Mouse (Mus musculus): Measurements from ENCODE around the gene Ccdc77. TPM values are rescaled to one million over a fixed set of nuclear protein-coding genes. Genes with fewer than 3 reads are reported as not detected.
"Not testable (repeated sequence)": the region's sequence is repeated elsewhere in the genome, so short reads cannot be mapped to it uniquely, and the experiment has no call there.

Gene Ccdc77
- polyA plus RNA-seq, 1 experiment from 2014 or later, result 15.1 TPM

DNA sequence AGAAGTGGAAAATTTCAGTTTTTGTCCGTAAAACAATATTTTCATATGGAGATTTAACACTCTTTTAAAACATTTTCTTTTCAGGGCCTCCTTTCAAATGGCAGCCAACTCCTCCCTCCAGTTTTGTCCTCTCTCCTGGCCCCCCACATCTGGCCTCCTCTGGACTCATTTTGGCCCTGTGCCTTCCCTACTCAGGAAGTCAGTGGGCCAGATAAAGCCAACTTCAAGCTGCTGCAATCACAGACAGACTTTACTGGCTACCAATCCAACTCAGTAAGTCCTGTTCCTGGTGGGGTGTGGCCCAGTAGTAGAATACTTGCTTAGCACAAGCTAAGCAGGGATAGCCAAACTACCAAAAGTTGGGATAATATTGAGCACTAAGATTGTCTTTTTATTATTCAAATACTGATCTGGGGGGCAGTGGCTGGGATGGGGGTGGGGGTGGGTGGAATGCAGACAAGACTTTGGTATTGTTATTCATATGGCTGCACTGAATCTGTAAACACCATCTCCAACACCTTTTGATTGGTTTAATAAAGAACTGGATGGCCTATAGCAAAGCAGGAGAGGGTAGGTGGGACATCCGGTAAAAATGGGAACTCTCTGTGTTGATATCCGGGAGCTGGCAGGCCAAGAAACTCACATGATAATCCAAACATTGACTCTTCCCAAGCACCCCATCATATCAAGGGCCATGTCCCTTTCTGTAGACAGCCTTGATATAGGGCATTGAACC is 57.1 kb downstream of the Ccdc77 start:
- Histone ChIP-seq H3K4me2 (replicated peaks) (no peak overlapping the region), H3K4me1 (no peaks in the 10 kb centered on the region), H3K27ac (replicated peaks) (no peak overlapping the region), H3K36me3 (no peaks in the 10 kb centered on the region), H3K9ac (replicated peaks) (no peak overlapping the region), H3K27me3 (no peaks in the 10 kb centered on the region), H3K9me3 (no peaks in the 10 kb centered on the region), H3K4me3 (no peak overlapping the region)
- ATAC-seq (replicated peaks), result no peak
- 84% methylated on average over 3 of the region's 3 CpGs for WGBS

DNA sequence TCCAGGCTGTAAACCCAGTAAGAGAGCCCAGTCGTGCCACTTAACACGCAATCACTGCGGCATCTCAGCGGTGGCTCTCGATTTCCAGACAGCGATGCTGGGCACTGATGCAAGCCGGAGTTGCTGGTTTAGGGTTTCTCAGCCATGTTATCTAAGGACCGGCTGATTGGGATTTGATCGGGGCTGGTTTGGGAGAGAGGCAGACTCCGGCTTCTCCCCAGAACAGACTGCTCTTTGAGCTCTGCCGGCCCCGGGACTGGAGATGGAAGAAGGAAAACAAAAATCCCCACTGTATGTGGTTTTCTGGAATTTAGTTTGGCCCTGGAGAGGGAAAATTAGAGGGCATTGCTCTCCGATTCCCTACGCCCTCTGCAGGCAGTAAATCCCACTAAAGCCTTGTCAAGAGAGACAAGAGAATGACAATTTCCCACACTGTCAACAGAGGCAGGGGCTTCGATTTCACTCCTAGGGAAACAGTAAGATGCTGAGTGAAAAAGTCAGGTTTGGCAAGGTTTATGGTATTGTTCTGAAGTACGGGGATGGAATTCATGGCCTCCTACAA is 61.3 kb downstream of the Ccdc77 start:
- no peak overlapping the region for H3K4me3 ChIP-seq
- WGBS, result 33% methylated on average over 16 of the region's 16 CpGs
- ATAC-seq (replicated peaks), result no peak

GRCm38 (mm10) chr6:120301137-120301536 is 63.0 kb downstream of the Ccdc77 start:
- no peak overlapping the region for H3K4me2 ChIP-seq (replicated peaks)
- H3K36me3 ChIP-seq, result no peaks in the 10 kb centered on the region
- no peak overlapping the region for H3K27ac ChIP-seq (replicated peaks)
- H3K9me3 ChIP-seq, result no peaks in the 10 kb centered on the region
- H3K4me1 ChIP-seq, result no peaks in the 10 kb centered on the region
- H3K4me3 ChIP-seq, result no peak overlapping the region
- 0 out of 2 replicates have a peak, but pooled peaks have one; percentile 48 for ATAC-seq (replicated peaks)
- WGBS, result 30% methylated on average over 6 of the region's 6 CpGs
- H3K27me3 ChIP-seq, result no peaks in the 10 kb centered on the region
- no peak overlapping the region for H3K9ac ChIP-seq (replicated peaks)

More for the DNA sequence above, 61.3 kb downstream of the Ccdc77 start:
- Histone ChIP-seq H3K4me2 (replicated peaks) (peak overlapping the region; percentile 27; the same call in 1 of the 2 replicates), H3K4me1 (no peaks in the 10 kb centered on the region), H3K36me3 (no peaks in the 10 kb centered on the region), H3K9me3 (no peaks in the 10 kb centered on the region), H3K27me3 (no peaks in the 10 kb centered on the region), H3K9ac (replicated peaks) (peak overlapping the region; percentile 29), H3K27ac (replicated peaks) (no peak overlapping the region)

- not testable (repeated sequence) for H3K9ac ChIP-seq (replicated peaks); H3K36me3 ChIP-seq; H3K9me3 ChIP-seq; ATAC-seq (replicated peaks); H3K27ac ChIP-seq (replicated peaks); H3K4me3 ChIP-seq; H3K4me1 ChIP-seq; H3K4me2 ChIP-seq (replicated peaks)
- H3K27me3 ChIP-seq, result peaks cover 24% of the 10 kb centered on the region
- 97% methylated on average over 2 of the region's 2 CpGs for WGBS
Measured at GRCm38 (mm10) chr6:120296589-120296988, 67.6 kb downstream of the Ccdc77 start.

DNA sequence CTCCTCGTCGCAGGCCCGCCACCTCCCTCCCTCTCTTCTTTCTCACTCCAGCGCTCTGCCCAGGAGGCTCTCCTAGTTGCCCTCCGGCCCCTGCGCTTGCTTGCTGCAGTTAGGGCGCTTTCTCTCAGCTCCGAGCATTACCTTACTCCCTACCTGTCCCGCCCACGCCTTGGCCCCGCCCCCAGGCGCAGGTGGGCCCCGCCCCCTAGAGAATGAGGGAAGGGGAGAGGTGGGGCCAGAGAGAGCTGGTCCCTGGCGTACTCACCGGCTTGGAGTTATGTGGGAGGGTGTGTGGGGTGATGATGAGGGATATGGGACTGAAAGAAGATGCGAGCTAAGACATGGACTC is 69.4 kb downstream of the Ccdc77 start:
- Histone ChIP-seq H3K4me1 (peaks cover 6% of the 10 kb centered on the region), H3K4me2 (replicated peaks) (peak overlapping the region; percentile 96), H3K9ac (replicated peaks) (peak overlapping the region; percentile 50), H3K27ac (replicated peaks) (no peak overlapping the region), H3K27me3 (peaks cover 24% of the 10 kb centered on the region), H3K9me3 (no peaks in the 10 kb centered on the region), H3K4me3 (peak overlapping the region; percentile 57), H3K36me3 (no peaks in the 10 kb centered on the region)
- ATAC-seq (replicated peaks), result no peak; the same call in 1 of the 2 replicates
- 0% methylated on average over 16 of the region's 16 CpGs for WGBS

DNA sequence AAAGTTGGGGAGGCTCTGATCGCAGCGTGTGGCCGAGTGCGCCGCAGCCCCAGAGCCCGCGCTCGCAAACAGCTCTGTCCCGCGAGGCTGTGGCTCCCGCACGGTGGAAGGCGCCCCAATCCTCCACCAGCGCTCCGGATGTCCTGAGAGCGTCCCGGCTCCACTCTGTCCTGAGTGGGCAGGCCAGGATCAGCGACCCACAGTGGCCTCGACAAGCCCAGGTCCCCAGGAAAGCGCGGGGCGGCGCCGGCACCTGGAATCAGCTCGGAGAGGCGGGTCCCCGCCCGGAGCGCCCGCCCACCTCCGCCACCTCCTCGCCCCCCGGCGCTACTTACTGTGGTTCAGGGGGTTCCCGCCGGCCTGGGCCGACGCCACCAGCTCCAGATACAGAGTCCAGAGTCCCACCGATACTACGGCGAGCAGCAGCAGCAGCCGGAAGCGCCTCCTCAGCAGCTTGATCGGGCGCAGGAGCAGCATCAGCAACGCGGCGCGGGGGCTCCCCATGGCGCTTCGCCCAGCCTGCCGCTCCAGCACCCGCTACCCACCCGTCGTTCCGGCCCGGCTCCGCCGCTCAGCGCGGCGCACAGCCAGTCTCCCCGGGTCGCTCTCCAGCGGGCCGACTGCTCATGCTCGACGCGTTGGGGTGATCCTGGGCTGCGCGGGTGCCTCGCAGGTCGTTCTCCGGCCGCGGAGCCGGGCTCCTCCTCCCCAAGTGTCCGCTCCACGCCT is 70.0 kb downstream of the Ccdc77 start, which contains the start of the genes D330020A13Rik and B4galnt3:
Gene D330020A13Rik, plus strand, starts transcription at position 309 of the 729 bp plus-strand sequence.
Gene B4galnt3, minus strand, starts transcription at position 504 of the 729 bp plus-strand sequence.
- H3K9ac ChIP-seq (replicated peaks), result peak within 1 kb of the TSS; percentile 50
- H3K27ac ChIP-seq (replicated peaks), result no peak within 1 kb of the TSS
- H3K27me3 ChIP-seq, result peaks cover 24% of the 10 kb centered on the region
- peaks cover 6% of the 10 kb centered on the region for H3K4me1 ChIP-seq
- H3K4me3 ChIP-seq, result peak within 1 kb of the TSS; percentile 57
- no peaks in the 10 kb centered on the region for H3K9me3 ChIP-seq
- peak; percentile 88 for ATAC-seq (replicated peaks)
- WGBS, result under 1% methylated on average over 68 of the region's 79 CpGs
- peak within 1 kb of the TSS; percentile 96 for H3K4me2 ChIP-seq (replicated peaks)
- H3K36me3 ChIP-seq, result no peaks in the 10 kb centered on the region

DNA sequence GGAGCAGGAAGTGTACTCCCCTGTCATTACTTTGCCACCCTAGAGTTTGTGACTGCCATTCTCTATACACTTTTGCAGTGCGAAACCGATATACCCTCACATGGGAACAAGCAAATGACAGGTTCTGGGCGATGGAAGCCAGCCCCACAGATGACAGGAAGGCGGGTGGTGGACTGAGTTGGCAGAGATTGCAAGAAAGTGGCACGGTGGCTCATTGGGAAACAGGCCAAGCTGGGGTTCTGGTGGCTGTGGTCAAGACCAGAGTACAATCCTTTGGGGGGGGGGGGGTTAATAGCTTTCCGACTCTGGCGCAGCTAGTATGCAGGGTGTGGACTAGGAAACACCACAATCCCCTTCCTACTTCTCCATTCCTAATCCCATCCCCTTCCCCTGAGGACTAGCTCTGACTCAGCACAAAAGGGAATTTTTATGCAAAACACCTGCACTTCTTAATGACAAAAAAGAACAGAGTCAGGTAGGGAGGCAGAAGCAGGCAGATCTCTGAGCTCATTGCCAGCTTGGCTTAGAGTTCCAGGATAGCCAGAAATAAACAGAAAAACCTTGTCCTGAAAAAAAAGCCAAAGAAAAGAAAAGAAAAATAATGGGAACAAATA is 72.7 kb downstream of the Ccdc77 start:
- no peaks in the 10 kb centered on the region for H3K36me3 ChIP-seq
- H3K9me3 ChIP-seq, result no peaks in the 10 kb centered on the region
- H3K27me3 ChIP-seq, result peaks cover 24% of the 10 kb centered on the region
- H3K4me3 ChIP-seq, result no peak overlapping the region
- peaks cover 6% of the 10 kb centered on the region for H3K4me1 ChIP-seq
- 88% methylated on average over 7 of the region's 7 CpGs for whole genome bisulfite sequencing
- H3K9ac ChIP-seq (replicated peaks), result no peak overlapping the region
- ATAC-seq (replicated peaks), result no peak
- H3K4me2 ChIP-seq (replicated peaks), result no peak overlapping the region
- H3K27ac ChIP-seq (replicated peaks), result no peak overlapping the region

GRCm38 (mm10) chr6:120289430-120289829 is 74.7 kb downstream of the Ccdc77 start:
- ATAC-seq (replicated peaks), result no peak
- WGBS, result 92% methylated on average over 4 of the region's 4 CpGs

GRCm38 (mm10) chr6:120288541-120288940 is 75.6 kb downstream of the Ccdc77 start:
- Histone ChIP-seq H3K27ac (replicated peaks) (no peak overlapping the region), H3K36me3 (no peaks in the 10 kb centered on the region), H3K4me2 (replicated peaks) (no peak overlapping the region), H3K9ac (replicated peaks) (no peak overlapping the region), H3K9me3 (no peaks in the 10 kb centered on the region), H3K4me3 (no peak overlapping the region), H3K27me3 (peaks cover 11% of the 10 kb centered on the region), H3K4me1 (no peaks in the 10 kb centered on the region; the same call in 1 of the 2 replicates)
- WGBS, result 54% methylated on average over 7 of the region's 7 CpGs
- no peak for ATAC-seq (replicated peaks)

More at GRCm38 (mm10) chr6:120289430-120289829, 74.7 kb downstream of the Ccdc77 start:
- Histone ChIP-seq H3K9me3 (no peaks in the 10 kb centered on the region), H3K27me3 (peaks cover 17% of the 10 kb centered on the region), H3K9ac (replicated peaks) (no peak overlapping the region), H3K36me3 (no peaks in the 10 kb centered on the region), H3K27ac (replicated peaks) (no peak overlapping the region), H3K4me3 (no peak overlapping the region), H3K4me1 (no peaks in the 10 kb centered on the region; the same call in 1 of the 2 replicates), H3K4me2 (replicated peaks) (no peak overlapping the region)

GRCm38 (mm10) chr6:120287279-120287678 is 76.9 kb downstream of the Ccdc77 start:
- Histone ChIP-seq H3K27ac (replicated peaks) (no peak overlapping the region), H3K4me1 (no peaks in the 10 kb centered on the region), H3K4me3 (no peak overlapping the region), H3K27me3 (no peaks in the 10 kb centered on the region), H3K36me3 (no peaks in the 10 kb centered on the region), H3K4me2 (replicated peaks) (no peak overlapping the region), H3K9ac (replicated peaks) (no peak overlapping the region), H3K9me3 (no peaks in the 10 kb centered on the region)
- 86% methylated on average over 9 of the region's 9 CpGs for WGBS
- ATAC-seq (replicated peaks), result no peak

- 82% methylated on average over 7 of the region's 7 CpGs for WGBS
- Histone ChIP-seq H3K36me3 (no peaks in the 10 kb centered on the region), H3K27ac (replicated peaks) (no peak overlapping the region), H3K9me3 (no peaks in the 10 kb centered on the region), H3K4me1 (no peaks in the 10 kb centered on the region), H3K4me2 (replicated peaks) (no peak overlapping the region), H3K4me3 (no peak overlapping the region), H3K27me3 (no peaks in the 10 kb centered on the region), H3K9ac (replicated peaks) (no peak overlapping the region)
- no peak for ATAC-seq (replicated peaks)
Measured at GRCm38 (mm10) chr6:120276874-120277449, 87.2 kb downstream of the Ccdc77 start.
